Mouse (Mus musculus): ENCODE data around the gene A930018P22Rik. TPM values are rescaled to one million over a fixed set of nuclear protein-coding genes. Genes with fewer than 3 reads are reported as not detected.

Gene A930018P22Rik
- polyA plus RNA-seq, 1 experiment, result not detected

DNA sequence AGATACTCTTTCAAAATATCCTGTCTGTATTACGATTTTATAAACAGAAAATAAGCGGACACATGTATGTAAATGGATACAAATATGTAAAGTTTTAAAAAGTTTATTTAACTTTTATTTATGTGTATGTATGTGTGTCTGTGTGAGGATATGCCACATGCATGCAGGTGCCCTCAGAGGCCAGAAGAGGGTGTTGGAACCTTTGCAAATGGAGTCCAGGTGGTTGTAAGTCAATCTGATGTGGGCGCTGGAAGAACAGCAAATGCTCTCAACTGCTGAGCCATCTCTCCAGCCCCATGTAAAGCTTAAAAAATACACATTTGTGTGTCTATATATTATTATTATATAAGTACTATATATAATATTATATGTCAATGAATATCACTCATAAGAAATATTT is 50.9 kb downstream of the A930018P22Rik start:
- no peak overlapping the region for H3K4me3 ChIP-seq (ENCODE audit: insufficient read depth, low read depth, low read length)
- TF ChIP-seq CTCF (IDR thresholded peaks at IDR 0.05; ENCODE audit: insufficient read depth, low read depth, low read length) (no peak), POLR2A (IDR thresholded peaks at IDR 0.05; ENCODE audit: insufficient read depth, low read depth, low read length) (no peak)
- H3K27ac ChIP-seq (ENCODE audit: insufficient read depth, low read depth, low read length), result no peak overlapping the region
- H3K4me1 ChIP-seq (ENCODE audit: control insufficient read depth, insufficient read depth, low read length), result peaks cover 17% of the 10 kb centered on the region
- WGBS, result 95% methylated on average over 3 of the region's 3 CpGs

Other genes with a start within 250 kb of the A930018P22Rik start
- not detected in 2 replicates for gene Lmo2, start 164.8 kb upstream of the A930018P22Rik start, polyA plus RNA-seq (2012; ENCODE audit: insufficient read depth, insufficient read length, low replicate concordance, missing spikeins)
- gene Fbxo3, start 95.0 kb upstream of the A930018P22Rik start, polyA plus RNA-seq (2012; ENCODE audit: insufficient read depth, insufficient read length, low replicate concordance, missing spikeins), result not detected in 2 replicates
- gene 4931422A03Rik, start 94.4 kb upstream of the A930018P22Rik start, polyA plus RNA-seq (2012; ENCODE audit: insufficient read depth, insufficient read length, low replicate concordance, missing spikeins), result not detected in 2 replicates
- not detected in 2 replicates for gene Gm10912, start 56.9 kb upstream of the A930018P22Rik start, polyA plus RNA-seq (2012; ENCODE audit: insufficient read depth, insufficient read length, low replicate concordance, missing spikeins)
- not detected in 2 replicates for gene Gm10799, start 54.2 kb upstream of the A930018P22Rik start, polyA plus RNA-seq (2012; ENCODE audit: insufficient read depth, insufficient read length, low replicate concordance, missing spikeins)
- gene Cd59b, start 52.9 kb upstream of the A930018P22Rik start, polyA plus RNA-seq (2012; ENCODE audit: insufficient read depth, insufficient read length, low replicate concordance, missing spikeins), result not detected in 2 replicates
- gene Cd59a, start 27.0 kb upstream of the A930018P22Rik start, polyA plus RNA-seq (2012; ENCODE audit: insufficient read depth, insufficient read length, low replicate concordance, missing spikeins), result not detected in 2 replicates